Mouse (Mus musculus) macrophage (primary cell): ENCODE measurements around the gene Bcar3. TPM values are rescaled to one million over a fixed set of nuclear protein-coding genes. Genes with fewer than 3 reads are reported as not detected.

Experiments
- H3K27ac ChIP-seq: fragments of 350-480 bp; formaldehyde crosslinking; 2 replicates; pipeline ENCODE4 v1.9.0; 2021
- H3K36me3 ChIP-seq: fragments of 350-480 bp; formaldehyde crosslinking; 2 replicates; pipeline ENCODE4 v1.9.0; 2021; ENCODE audit errors: inconsistent target
- H3K4me3 ChIP-seq: fragments of 350-480 bp; formaldehyde crosslinking; 2 replicates; pipeline ENCODE4 v1.9.0; 2021; ENCODE audit errors: inconsistent target
- H3K79me2 ChIP-seq: fragments of 350-480 bp; formaldehyde crosslinking; 2 replicates; pipeline ENCODE4 v1.9.0; 2021; ENCODE audit errors: inconsistent target
- WGBS: methylation state at CpG from one replicate; pipeline ENCODE4 v1.1.7; 2026; ENCODE audit warnings: inconsistent platforms; ENCODE audit not compliant: missing documents; 5-methylcytosine and 5-hydroxymethylcytosine counted together
- polyA plus RNA-seq: library from polyadenylated mRNA; stranded (reverse); fragments of 250-400 nt; gene quantifications from 3 replicates; pipeline ENCODE4 v1.2.4, GENCODE M21; 2018; ENCODE audit warnings: inconsistent platforms

Bcar3 gene
- polyA plus RNA-seq, 1 experiment from 2014 or later = 14.2 TPM

DNA sequence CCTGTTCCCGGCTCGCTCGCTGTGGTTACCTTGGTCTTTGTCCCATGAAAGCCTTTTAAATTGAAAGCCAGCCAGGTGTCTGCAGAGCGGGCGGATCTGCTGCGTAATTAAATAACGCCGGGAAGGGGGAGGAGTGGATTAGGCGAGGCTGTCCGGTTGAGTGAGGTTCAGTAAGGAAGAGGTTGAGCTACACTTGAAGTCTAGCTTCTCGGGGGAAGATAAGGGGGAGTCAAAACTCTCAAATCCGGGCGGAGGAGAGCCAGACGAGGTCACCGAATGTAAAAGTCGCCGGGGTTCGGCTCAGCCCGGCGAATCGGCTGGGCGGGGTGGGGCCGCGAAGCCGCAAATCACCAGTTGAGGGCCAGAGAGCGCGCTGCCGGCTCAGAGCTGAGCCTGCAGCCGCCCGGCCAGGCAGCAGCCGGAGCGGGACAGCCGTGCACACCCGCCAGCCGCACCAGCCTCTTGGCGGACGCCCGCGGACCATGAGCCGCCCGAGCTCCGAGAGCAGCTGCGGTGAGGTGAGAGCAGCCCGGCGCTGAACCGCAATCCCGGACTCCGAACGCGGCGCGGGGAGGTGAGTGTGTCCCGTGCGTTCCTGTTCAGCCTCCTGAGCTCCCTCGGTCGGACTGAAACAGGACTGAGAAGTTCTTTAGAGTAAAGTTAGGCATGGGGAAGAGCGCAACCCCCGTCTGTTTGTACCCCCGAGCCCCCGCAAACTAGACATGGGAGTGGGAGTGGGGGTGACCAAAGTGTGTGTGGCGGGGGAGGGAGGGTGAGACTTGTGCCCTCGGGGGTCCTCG is 125.9 kb downstream of the Bcar3 start:
- Histone ChIP-seq H3K79me2 (peaks cover 49% of the 10 kb centered on the region), H3K4me3 (peak overlapping the region; percentile 92), H3K27ac (peak overlapping the region; percentile 75), H3K36me3 (no peaks in the 10 kb centered on the region)
- under 1% methylated on average over 63 of the region's 63 CpGs for WGBS

- 5% methylated on average over 15 of the region's 15 CpGs for WGBS
- peaks cover 55% of the 10 kb centered on the region for H3K79me2 ChIP-seq
- H3K4me3 ChIP-seq = peak overlapping the region; percentile 92
- H3K27ac ChIP-seq = peak overlapping the region; percentile 53
- no peaks in the 10 kb centered on the region for H3K36me3 ChIP-seq
Observed at GRCm38 (mm10) chr3:122420410-122420774, 126.5 kb downstream of the Bcar3 start.

- peak overlapping the region; percentile 92 for H3K4me3 ChIP-seq
- no peak overlapping the region for H3K27ac ChIP-seq
- H3K36me3 ChIP-seq = peaks cover 1% of the 10 kb centered on the region; the same call in 1 of the 2 replicates
Observed at GRCm38 (mm10) chr3:122421042-122421702, 127.2 kb downstream of the Bcar3 start.

DNA sequence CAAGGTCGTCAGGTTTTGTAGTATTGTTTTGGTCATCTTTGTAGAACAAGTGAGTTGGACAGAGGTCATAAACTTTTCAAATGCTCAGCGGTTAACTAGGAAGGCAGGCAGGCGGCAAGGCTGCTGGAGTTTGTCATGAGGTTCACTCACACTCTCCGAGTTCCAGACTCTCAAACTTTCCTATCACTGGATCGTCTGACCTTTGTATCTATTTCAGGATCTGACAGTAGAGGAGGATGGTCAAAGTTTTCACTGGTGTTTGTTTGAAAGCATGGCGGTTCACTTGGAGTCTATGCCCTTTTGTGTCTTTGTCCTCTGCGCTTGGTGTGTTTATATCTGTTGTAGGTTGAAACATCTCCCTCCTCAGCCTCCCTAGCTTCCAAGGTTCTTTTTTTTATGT is 127.9 kb downstream of the Bcar3 start:
- Histone ChIP-seq H3K79me2 (peaks cover 69% of the 10 kb centered on the region), H3K4me3 (no peak overlapping the region), H3K27ac (no peak overlapping the region), H3K36me3 (peaks cover 7% of the 10 kb centered on the region)
- WGBS = 94% methylated on average over 7 of the region's 7 CpGs

More at GRCm38 (mm10) chr3:122421042-122421702, 127.2 kb downstream of the Bcar3 start:
- WGBS = 83% methylated on average over 13 of the region's 13 CpGs
- peaks cover 63% of the 10 kb centered on the region for H3K79me2 ChIP-seq

DNA sequence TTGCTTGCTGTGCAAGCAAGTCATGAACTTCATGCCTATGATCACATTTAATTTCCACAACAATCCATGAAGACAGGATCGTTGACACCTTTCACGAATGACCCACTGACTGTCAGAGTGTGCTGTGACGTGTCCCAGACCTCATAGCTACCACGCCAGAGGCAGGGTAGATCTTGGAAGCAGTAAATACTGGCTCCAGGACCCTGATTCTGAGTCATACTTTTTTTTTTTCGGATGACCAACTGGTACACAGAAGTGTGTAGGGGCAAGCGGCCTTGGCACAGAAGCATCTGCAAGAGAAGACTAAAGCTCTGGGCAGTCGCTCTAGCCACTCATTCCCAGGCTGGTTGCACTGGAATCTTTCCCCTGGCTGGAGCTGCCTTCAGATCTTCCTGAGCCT is 128.3 kb downstream of the Bcar3 start:
- Histone ChIP-seq H3K27ac (no peak overlapping the region), H3K36me3 (peaks cover 12% of the 10 kb centered on the region), H3K79me2 (peaks cover 74% of the 10 kb centered on the region), H3K4me3 (no peak overlapping the region)
- WGBS = 96% methylated on average over 7 of the region's 7 CpGs

DNA sequence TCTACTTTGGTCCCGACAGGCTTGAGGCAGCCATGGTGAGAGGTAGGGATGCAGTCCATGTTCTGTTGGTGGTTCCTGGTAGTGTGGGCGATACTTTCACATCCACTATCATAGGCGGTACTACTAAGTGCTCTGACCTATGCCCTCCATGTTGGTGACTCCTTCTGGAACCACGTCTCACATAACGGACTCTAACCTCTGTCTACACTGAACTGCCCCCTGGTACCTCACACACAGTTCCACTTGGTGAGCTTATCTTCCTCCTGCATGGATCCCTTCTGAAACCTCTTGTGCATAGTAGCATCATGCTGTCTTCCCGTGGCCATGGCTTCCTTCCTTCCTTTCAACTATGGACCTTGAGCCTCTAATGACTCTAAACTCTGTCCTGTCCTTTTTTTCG is 129.7 kb downstream of the Bcar3 start:
- Histone ChIP-seq H3K36me3 (peaks cover 26% of the 10 kb centered on the region), H3K79me2 (peaks cover 87% of the 10 kb centered on the region), H3K4me3 (no peak overlapping the region), H3K27ac (no peak overlapping the region)
- WGBS = 86% methylated on average over 7 of the region's 7 CpGs

- Histone ChIP-seq H3K27ac (no peak overlapping the region), H3K79me2 (peaks cover 100% of the 10 kb centered on the region), H3K4me3 (no peak overlapping the region), H3K36me3 (peaks cover 32% of the 10 kb centered on the region)
- WGBS = 100% methylated on average over 5 of the region's 7 CpGs
Observed at GRCm38 (mm10) chr3:122428325-122428821, 134.4 kb downstream of the Bcar3 start.

DNA sequence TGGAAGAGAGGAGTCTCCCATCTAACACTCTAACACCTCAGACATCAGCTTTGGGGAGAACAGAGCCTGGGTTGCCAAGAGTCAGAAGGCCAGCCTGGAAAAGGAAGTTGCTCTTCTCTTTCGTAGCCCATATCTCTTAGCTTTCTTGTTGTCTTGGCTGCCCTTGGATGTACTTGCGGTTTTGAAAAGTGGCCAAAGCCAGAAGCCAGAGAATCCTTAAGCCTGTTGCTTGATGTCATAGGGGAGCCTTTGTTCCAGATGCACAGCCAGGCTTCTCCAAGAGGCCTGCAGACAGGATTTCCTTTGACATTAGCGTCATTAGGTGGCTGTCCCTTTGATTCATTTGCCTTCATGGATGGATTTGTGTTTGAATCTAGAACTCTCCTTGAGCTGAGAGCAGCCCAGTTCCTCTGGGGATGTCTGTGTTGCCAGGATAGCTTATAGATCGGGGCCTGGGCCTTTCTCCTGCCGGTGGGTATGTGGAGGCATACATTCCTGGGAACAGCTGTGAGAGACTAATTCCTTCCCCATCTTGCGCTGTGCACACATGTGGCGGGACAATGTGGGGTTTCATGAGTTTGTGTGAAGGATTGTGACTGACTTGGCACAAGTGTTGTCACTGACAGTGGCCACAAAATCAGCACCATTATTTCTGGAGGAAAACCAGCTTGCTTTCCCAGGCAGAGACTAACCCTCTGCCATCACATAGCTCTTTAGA is 137.0 kb downstream of the Bcar3 start:
- peaks cover 32% of the 10 kb centered on the region for H3K36me3 ChIP-seq
- no peak overlapping the region for H3K4me3 ChIP-seq
- H3K79me2 ChIP-seq = peaks cover 100% of the 10 kb centered on the region
- no peak overlapping the region for H3K27ac ChIP-seq
- 83% methylated on average over 4 of the region's 7 CpGs for WGBS

DNA sequence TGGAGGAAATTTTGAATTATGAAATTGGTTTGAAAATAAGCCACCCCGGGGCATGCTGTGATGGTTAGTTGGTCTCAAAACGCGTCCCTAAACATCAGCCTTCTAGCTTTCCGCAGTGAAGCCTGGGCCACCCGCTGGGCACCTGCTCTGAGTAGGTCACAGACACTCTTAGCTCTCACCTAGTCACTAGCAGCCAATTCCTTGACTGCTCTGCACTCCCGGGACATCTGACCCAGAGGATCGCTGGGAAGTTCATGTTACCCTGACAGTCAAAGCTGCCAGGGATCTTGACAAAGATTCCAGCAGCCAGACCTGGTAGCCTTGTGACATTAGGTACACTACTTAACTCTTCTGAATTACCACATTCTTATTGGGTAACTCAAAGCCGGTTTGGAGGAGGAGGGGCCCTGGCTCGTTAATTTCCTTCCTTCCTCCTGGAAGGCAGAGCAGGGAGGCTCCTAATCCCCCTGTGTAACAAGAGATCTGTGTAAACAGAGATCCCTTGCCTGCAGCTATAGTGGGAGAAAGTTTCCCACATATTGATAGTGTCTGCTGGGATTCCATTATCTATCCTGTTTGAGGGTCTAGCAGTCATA is 139.0 kb downstream of the Bcar3 start:
- WGBS = 68% methylated on average over 9 of the region's 9 CpGs

DNA sequence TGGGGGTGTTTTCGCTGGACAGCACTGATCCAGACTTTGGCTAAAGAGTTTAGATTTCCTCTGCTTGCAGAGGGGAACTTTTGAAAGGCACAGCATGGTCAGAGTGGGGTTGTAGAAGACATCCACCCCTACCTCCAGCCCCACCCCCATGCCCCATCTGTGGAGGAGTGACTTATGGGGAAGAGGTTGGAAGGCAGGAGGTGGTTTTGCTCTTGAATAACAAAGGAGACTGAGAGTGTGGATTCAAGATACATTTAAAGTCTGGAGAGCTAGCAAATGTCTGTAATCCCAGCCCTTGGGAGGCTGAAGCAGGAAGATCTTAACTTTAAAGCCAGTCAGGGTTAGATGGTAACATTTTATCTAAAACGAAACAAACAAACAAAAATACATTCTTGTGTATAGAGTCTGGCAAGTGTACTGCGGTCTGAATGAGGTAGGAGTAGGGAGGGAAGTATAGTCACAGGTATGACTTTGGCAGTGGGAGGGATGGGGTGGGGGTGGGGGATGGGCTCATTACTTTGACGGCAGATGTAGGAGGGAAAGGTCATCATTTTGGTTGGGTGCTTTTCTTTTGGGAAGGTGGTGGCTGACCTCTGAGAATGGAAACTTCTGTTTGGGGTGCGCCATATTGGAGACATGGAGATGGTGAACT is 140.2 kb downstream of the Bcar3 start:
- Histone ChIP-seq H3K4me3 (no peak overlapping the region), H3K27ac (no peak overlapping the region), H3K79me2 (peaks cover 100% of the 10 kb centered on the region), H3K36me3 (peaks cover 4% of the 10 kb centered on the region; the same call in 1 of the 2 replicates)
- WGBS = 90% methylated on average over 5 of the region's 5 CpGs

More for the DNA sequence above, 139.0 kb downstream of the Bcar3 start:
- H3K4me3 ChIP-seq = no peak overlapping the region
- H3K79me2 ChIP-seq = peaks cover 100% of the 10 kb centered on the region
- H3K27ac ChIP-seq = no peak overlapping the region
- H3K36me3 ChIP-seq = peaks cover 14% of the 10 kb centered on the region

DNA sequence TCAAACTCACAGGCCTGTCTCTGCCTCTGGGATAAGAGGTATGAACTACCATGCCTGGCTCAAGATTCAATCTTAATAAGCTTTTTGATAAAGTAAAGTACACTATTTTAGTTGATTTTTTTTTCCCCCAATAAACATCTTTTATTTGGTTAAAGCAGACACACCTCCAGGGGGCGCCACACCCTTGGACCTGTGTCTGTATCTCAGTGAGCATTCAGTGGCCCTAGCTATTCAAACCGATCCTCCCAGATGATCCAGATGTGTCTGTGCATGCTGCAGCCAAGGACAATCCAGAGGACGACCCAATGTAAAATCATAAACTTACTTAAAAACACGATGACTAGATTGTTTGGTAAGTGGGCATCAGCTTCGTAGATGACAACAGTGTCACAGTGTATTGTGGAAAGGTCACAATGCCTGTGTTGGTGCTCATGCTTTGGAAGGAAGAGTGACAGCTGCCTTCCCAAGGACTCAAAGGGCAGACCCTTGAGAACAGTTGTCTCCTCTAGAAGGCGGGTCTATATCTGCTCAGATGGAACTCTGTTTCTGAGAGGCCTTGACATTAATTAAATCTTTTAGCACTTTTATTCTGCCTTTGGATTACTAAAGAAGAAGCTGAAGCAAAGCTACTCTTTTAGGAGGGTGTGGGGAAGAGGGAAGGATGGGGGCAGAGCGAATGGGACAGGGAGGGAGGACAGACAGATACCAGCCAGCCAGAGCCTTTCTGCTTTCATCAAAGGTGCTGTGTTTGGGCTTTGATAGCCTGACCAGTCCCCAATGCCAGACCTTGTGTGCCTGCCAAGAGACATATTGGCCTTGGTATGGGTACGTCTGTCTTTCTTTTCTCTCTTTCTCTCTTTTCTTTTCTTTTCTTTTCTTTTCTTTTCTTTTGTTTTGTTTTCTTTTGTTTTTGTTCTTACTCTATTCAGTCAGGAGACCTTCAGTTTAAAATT is 141.3 kb downstream of the Bcar3 start:
- H3K36me3 ChIP-seq = no peaks in the 10 kb centered on the region
- H3K79me2 ChIP-seq = peaks cover 100% of the 10 kb centered on the region
- no peak overlapping the region for H3K27ac ChIP-seq
- 92% methylated on average over 8 of the region's 8 CpGs for WGBS
- no peak overlapping the region for H3K4me3 ChIP-seq

DNA sequence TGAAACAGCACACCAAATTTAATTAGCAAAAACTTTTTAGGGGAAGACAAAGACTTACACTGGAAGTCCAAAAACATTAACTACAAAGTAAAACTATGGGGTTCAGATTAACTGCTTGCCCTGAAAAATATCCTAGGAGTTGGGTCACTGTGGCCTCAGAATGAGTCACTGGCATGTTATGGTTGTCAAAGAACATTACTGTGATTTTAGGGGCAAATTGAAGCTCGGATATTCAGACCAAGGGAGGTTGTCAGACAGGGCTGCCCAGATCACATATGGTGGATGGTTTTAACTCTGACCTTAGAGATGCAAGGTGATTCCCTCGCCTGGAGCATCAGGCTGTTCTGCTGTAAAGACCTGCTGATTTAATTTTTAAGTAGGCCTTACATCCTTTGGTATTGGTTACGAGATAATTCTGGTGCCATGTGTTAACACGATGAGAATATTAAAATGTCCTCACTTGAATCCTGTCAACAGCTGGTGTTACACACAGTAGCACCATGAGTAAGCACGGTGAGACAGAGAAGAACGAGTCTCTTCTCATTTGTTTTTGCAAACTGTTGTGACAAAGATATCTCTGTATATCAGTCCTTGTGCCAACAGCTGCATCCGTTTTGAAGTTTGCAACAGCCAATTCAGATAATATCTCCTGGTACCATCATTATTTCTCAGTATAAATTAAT is 144.3 kb downstream of the Bcar3 start:
- 88% methylated on average over 7 of the region's 7 CpGs for WGBS
- Histone ChIP-seq H3K79me2 (peaks cover 100% of the 10 kb centered on the region), H3K4me3 (no peak overlapping the region), H3K27ac (no peak overlapping the region), H3K36me3 (no peaks in the 10 kb centered on the region)

DNA sequence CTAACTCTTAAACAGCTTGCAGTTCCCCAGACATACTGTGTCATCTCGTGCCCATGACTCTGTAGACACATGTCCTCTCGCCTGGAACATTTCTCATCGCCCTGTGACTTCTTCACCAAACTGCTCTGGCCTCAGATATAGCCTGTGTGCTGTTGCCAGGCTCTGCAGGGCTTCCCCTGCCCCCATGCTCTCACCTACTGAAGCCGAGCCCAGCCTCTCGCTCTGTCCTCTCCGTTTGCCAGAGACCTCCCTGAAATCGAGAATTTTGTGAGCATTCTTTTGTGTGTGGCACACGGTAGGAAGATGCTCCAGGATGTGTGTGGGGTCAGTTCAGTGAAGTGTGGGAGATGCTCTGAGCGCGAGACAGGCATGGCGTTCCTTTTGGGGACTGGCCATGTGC is 151.8 kb downstream of the Bcar3 start:
- H3K36me3 ChIP-seq = no peaks in the 10 kb centered on the region
- H3K4me3 ChIP-seq = no peak overlapping the region
- WGBS = 96% methylated on average over 11 of the region's 11 CpGs
- peaks cover 98% of the 10 kb centered on the region for H3K79me2 ChIP-seq
- H3K27ac ChIP-seq = no peak overlapping the region
